Mouse (Mus musculus): ENCODE results near the gene Smtn.

Smtn gene

GRCm38 (mm10) chr11:3527766-3528165 is 12.6 kb downstream of the Smtn start:
- DNase-seq (ENCODE audit: low spot score in 2 of 2) = no peak

- no peak for DNase-seq (ENCODE audit: low spot score in 2 of 2)
These were observed 13.3 kb downstream of the Smtn start for GRCm38 (mm10) chr11:3526979-3527738.

DNA sequence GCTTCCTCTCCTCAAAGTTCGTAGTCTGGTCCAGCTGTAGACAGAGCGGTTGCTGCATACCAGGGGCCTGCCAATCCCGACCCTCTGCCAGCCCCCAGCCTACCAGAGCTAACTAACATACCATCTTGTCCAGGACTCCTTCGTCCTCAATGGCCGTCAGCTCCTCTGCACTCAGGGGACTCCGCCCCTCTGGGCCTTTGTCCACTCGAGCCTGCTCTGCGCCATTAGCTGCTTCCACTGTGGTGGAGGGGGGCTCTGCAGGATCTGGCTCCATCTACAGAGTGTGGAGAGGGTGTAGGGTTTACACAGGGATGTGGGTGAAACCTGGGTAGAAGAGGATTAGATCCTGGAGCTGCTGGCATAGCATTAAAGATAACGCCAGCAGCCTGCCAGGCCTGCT is 14.2 kb downstream of the Smtn start:
- DNase-seq (ENCODE audit: low spot score in 2 of 2) = no peak

GRCm38 (mm10) chr11:3525560-3525959 is 14.9 kb downstream of the Smtn start:
- no peak for DNase-seq (ENCODE audit: low spot score in 2 of 2)

- DNase-seq (ENCODE audit: low spot score in 2 of 2) = no peak
These were observed 16.4 kb downstream of the Smtn start for GRCm38 (mm10) chr11:3523840-3524582.

- DNase-seq (ENCODE audit: low spot score in 2 of 2) = no peak
These were observed 18.0 kb downstream of the Smtn start for GRCm38 (mm10) chr11:3522285-3523000.

DNA sequence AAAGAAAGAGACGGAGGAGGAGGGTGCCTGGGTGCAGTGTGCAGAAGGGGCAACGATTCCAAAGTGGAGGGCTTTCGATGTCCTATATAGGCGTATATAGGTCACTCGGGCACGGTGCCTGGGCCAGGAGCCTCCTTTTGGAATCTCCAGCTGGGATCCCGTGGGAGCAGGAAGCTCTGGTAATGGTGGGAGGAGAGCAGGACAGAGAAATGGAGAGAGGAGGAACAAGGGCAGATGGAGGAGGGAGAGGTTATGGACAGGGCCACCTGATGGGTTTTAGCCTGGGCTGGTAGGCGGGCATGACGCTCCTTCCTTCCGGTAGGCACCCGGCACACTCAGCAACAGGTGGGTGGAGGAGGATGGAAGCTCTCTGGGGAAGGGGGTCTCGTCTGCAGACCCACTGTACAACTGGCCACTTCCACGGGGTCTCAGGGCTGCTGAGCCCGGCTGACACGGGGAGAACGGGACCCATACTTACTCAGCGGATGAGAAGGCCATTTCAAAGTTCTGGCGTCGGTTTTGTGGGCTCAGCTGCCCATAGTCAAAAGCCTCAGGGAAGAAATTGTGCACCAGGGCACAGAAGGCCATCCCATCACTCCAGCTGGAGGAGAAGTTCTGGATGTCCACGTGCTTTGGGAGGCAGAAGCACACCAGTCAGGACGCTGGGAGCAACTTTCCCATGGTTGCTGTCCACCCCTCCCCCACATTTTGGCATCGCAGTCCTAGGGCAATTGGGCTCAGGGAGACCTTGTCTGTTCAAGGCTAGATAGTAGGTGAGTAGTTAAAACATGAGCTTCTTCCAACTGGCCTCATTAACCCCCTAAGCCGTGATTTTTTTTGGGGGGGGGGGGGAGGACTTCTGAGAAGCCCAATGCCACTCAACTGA is 18.8 kb downstream of the Smtn start:
- DNase-seq (ENCODE audit: low spot score in 2 of 2) = no peak

GRCm38 (mm10) chr11:3520919-3521318 is 19.5 kb downstream of the Smtn start:
- DNase-seq (ENCODE audit: low spot score in 2 of 2) = no peak

- no peak for DNase-seq (ENCODE audit: low spot score in 2 of 2)
These were observed 20.5 kb downstream of the Smtn start for GRCm38 (mm10) chr11:3519756-3520398.

DNA sequence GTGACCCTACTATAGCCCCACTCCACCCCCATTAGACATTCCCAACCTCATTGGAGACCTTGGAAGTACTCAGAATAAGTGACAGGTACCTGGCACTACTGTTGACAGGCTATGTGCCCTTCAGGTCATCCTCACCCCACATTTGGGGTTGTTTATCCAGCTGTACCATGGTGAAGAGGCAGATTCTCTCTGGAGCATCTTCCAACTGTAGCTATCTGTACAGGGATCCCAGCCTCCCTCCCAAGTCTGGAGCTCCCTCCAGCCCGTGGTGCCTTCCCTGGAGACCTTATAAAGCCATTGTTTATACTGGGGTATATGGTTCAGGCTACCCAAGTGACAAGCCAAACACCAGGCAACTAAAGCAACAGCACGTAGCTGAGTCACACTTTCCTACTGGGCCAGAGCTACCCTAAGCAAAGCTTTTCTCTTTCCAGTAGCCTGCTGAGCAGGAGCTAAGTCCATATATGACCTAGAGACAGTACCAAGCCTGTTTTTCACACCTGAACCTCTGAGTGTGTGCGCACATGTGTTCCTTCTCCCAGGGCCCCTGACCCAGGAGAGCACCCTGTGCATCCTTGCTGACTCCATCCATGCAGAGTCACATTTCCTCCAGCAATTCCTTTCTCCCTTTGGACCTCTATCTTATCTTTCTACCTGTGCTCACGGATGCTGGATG is 21.2 kb downstream of the Smtn start:
- no peak for DNase-seq (ENCODE audit: low spot score in 2 of 2)

GRCm38 (mm10) chr11:3517846-3518732 is 22.3 kb downstream of the Smtn start:
- DNase-seq (ENCODE audit: low spot score in 2 of 2) = no peak

- DNase-seq (ENCODE audit: low spot score in 2 of 2) = no peak
These were observed 23.3 kb downstream of the Smtn start for GRCm38 (mm10) chr11:3516859-3517845.

- DNase-seq (ENCODE audit: low spot score in 2 of 2) = no peak
These were observed 24.3 kb downstream of the Smtn start for GRCm38 (mm10) chr11:3516121-3516520.

GRCm38 (mm10) chr11:3515637-3516036 is 24.8 kb downstream of the Smtn start:
- DNase-seq (ENCODE audit: low spot score in 2 of 2) = no peak

GRCm38 (mm10) chr11:3515216-3515615 is 25.2 kb downstream of the Smtn start:
- no peak for DNase-seq (ENCODE audit: low spot score in 2 of 2)

- peak; percentile 85 to 91 for DNase-seq (ENCODE audit: low spot score in 2 of 2)
These were observed 25.8 kb downstream of the Smtn start, which contains the start of gene Selenom for GRCm38 (mm10) chr11:3514529-3515054. Selenom (plus strand) TSS chr11:3514684.

DNA sequence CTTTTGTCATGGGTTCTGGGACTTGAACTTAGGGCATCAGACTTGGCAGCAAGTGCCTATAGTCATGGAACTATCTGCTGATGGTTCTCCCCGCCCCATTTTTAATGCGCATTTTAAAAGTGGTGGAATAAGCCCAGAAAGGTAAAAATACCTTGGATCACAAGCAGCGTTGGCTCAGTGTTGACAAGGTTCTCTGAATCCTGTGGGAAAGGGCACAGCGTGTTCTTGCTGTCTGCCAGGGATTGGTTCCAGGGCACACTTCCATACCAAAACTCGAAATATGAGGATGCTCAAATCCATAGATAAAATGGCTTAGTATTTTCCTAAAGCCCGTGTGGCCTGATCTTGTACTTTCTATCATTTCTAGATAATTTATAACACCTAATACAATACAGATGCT is 27.1 kb downstream of the Smtn start:
- no peak for DNase-seq (ENCODE audit: low spot score in 2 of 2)

- DNase-seq (ENCODE audit: low spot score in 2 of 2) = no peak
These were observed 30.1 kb downstream of the Smtn start for GRCm38 (mm10) chr11:3510321-3510720.

All from urinary bladder, postnatal 36 days (tissue).